Mouse (Mus musculus) forebrain, embryonic 14.5 days (tissue): Measurements from ENCODE around the gene Gm10392. TPM values are rescaled to one million over a fixed set of nuclear protein-coding genes. Genes with fewer than 3 reads are reported as not detected.

Experiments
- ATAC-seq: fragments of 200-750 bp; cut with Nextera tagmentation; 2 replicates; pipeline ENCODE4 v1.8.0; 2017; ENCODE audit warnings: mild to moderate bottlenecking, moderate library complexity
- DNase-seq: peaks from one replicate; pipeline ENCODE4 v3.0.0-alpha.2; 2015; ENCODE audit warnings: low spot score
- H3K27ac ChIP-seq: fragments of 300-500 bp; sonication (generic); 2 replicates; pipeline ENCODE4 v1.5.1; 2014; ENCODE audit warnings: low read depth, mild to moderate bottlenecking, control low read depth, low read length, moderate library complexity
- H3K27me3 ChIP-seq: fragments of 300-500 bp; sonication (generic); replicated peaks from 2 replicates; pipeline ENCODE4 v1.6.1; 2014; ENCODE audit warnings: low read length, control low read depth, mixed read lengths; ENCODE audit not compliant: control insufficient read depth, insufficient read depth
- H3K36me3 ChIP-seq: fragments of 300-500 bp; sonication (generic); 2 replicates; pipeline ENCODE4 v1.6.1; 2014; ENCODE audit warnings: low read length, control low read depth; ENCODE audit not compliant: control insufficient read depth, insufficient read depth
- H3K4me1 ChIP-seq: fragments of 300-500 bp; sonication (generic); 2 replicates; pipeline ENCODE4 v1.6.1; 2014; ENCODE audit warnings: antibody characterized with exemption, low read length, control low read depth; ENCODE audit not compliant: control insufficient read depth, insufficient read depth
- H3K4me2 ChIP-seq: fragments of 300-500 bp; sonication (generic); 2 replicates; pipeline ENCODE4 v1.6.1; 2014; ENCODE audit warnings: mild to moderate bottlenecking, control low read depth, low read length
- H3K4me3 ChIP-seq: fragments of 300-500 bp; sonication (generic); 2 replicates; pipeline ENCODE4 v1.5.1; 2014; ENCODE audit warnings: low read depth, low read length, control low read depth
- H3K9ac ChIP-seq: fragments of 300-500 bp; sonication (generic); 2 replicates; pipeline ENCODE4 v1.6.1; 2014; ENCODE audit warnings: mild to moderate bottlenecking, low read length, control low read depth, moderate library complexity
- H3K9me3 ChIP-seq: fragments of 300-500 bp; sonication (generic); replicated peaks from 2 replicates; pipeline ENCODE4 v1.6.1; 2016; ENCODE audit warnings: low read length, control low read depth, mixed read lengths; ENCODE audit not compliant: control insufficient read depth
- WGBS: fragments of 180-500 bp; shearing (Covaris S2); extraction: QIAGEN DNeasy Blood & Tissue Kit; methylation state at CpG from one replicate; pipeline ENCODE4 v1.1.7; 2014; 5-methylcytosine and 5-hydroxymethylcytosine counted together
- polyA plus RNA-seq: library from polyadenylated mRNA; unstranded; fragments of >200 nt; fragmentation: Nextera tagmentation; extraction: Ambion mirVana; gene quantifications from 2 replicates; pipeline ENCODE4 v1.2.1, GENCODE M21; 2014

Gene Gm10392
- polyA plus RNA-seq, 1 experiment from 2014 or later, result not detected

DNA sequence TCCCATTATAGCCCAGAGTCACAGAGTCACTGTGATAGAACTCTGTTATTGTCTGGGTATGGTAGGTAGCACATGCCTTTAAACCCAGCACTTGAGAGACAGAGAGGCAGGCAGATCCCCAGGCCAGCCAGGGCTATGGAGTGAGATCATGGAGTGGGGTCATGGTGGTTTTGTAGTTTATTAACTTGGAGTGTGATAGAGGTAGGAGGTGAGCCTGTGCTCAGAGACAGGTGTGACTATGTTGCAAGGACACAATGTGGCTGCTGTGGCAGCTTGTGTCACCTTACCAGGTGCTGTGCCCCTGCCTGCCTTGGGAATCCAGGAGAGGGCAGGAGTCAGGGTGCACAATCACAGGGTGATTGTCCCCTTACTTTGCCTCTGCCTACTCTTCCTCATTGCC is 23.5 kb downstream of the Gm10392 start:
- H3K9me3 ChIP-seq, result no peaks in the 10 kb centered on the region
- no peak overlapping the region for H3K27ac ChIP-seq
- H3K4me2 ChIP-seq, result peak overlapping the region; percentile 94; the same call in 1 of the 2 replicates
- DNase-seq (no peak), ATAC-seq (no peak)
- peaks cover 31% of the 10 kb centered on the region for H3K4me1 ChIP-seq
- no peaks in the 10 kb centered on the region for H3K27me3 ChIP-seq
- peak overlapping the region; percentile 96; the same call in 1 of the 2 replicates for H3K9ac ChIP-seq
- peaks cover 24% of the 10 kb centered on the region for H3K36me3 ChIP-seq
- H3K4me3 ChIP-seq, result no peak overlapping the region

DNA sequence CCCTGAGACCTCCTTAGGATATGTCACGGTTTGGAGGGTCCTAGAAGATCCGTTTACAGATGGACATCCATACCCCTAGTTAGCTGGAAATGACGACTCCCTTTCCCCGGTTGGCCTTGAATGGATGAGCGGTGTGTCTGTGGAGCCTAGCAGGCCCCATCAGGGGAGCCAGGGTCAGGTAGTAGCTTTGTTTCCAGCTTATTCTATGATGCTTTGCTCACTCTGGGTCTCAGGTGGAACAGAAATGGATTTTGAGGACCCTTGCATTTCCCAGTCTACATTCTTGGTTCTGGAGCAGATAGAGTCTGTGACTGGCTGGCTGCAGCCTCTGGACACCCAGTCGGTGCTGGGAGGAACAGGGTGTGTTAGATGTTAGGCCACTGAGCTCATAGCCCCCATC is 24.2 kb downstream of the Gm10392 start:
- ATAC-seq, result no peak
- peaks cover 16% of the 10 kb centered on the region for H3K36me3 ChIP-seq
- H3K9ac ChIP-seq, result peak overlapping the region; percentile 96
- H3K4me3 ChIP-seq, result peak overlapping the region; percentile 88; the same call in 1 of the 2 replicates
- 80% methylated on average over 6 of the region's 6 CpGs for WGBS
- no peaks in the 10 kb centered on the region for H3K27me3 ChIP-seq
- peaks cover 36% of the 10 kb centered on the region for H3K4me1 ChIP-seq
- H3K27ac ChIP-seq, result no peak overlapping the region
- H3K9me3 ChIP-seq, result no peaks in the 10 kb centered on the region
- peak overlapping the region; percentile 94 for H3K4me2 ChIP-seq
- DNase-seq, result no peak

DNA sequence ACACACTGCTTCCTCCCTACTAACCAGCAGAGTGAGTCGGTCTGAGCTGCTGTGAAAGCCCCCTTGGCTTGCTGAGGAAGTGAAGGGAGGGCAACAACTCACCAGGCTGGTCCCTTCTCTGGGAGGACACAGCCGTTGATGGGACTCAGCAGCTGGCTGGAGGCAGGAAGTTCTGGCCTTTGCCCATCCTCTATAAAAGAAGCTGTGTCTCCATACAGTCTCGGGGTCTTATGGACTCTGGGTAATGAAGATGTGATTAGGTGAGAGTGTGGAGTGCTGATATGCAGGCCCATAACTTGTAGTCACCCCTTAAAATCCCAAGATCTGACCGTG is 24.7 kb downstream of the Gm10392 start:
- DNase-seq (no peak), ATAC-seq (no peak)
- Histone ChIP-seq H3K4me1 (peaks cover 36% of the 10 kb centered on the region), H3K4me2 (peak overlapping the region; percentile 94), H3K9ac (peak overlapping the region; percentile 96), H3K9me3 (no peaks in the 10 kb centered on the region), H3K27ac (no peak overlapping the region), H3K27me3 (no peaks in the 10 kb centered on the region), H3K36me3 (peaks cover 12% of the 10 kb centered on the region), H3K4me3 (peak overlapping the region; percentile 88)
- 27% methylated on average over 4 of the region's 4 CpGs for WGBS

DNA sequence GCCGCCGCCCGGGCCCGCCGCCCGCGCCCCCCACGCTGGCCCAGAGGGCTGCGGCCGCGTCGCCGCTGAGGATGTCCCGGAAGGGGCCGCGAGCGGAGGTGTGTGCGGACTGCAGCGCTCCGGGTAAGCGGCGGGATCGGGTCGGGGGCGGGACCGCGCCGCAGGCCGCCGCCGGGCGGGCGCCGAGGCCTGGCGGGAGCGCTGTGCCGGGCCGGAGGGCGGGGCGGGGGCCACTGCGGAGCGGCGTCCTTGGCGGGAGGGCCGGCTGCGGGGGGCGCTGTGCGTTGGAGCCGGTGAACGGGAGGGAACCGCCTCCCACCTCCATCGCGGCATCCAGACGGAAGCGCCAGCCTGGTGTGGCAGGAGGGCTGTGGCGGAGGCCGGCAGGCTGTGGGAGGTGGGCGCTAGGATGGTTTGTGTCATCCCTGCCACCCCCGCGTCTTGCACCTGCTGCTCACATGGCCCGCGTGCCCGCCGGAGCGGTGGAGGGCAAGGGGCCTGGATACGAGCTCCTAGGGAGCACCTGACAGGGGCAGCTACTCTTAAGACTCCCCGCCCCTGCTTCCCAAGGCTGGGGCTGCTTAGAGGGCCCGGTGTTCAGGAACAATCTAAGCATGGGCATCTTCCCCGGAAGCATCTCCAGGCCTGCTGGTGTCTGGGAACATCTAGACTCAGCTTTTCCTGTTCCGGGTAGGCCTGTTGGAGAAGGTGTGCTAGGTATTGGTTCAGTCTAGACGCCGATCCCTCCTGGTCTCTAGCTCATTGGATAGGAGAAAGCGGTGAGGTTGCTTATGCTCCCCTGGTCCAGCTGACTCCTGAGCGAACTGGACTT is 25.3 kb downstream of the Gm10392 start, which contains the start of gene Git1:
Gene Git1, plus strand, starts transcription at position 51 of the 832 bp plus-strand sequence.
- H3K27me3 ChIP-seq, result no peaks in the 10 kb centered on the region
- DNase-seq (no peak), ATAC-seq (no peak)
- peaks cover 36% of the 10 kb centered on the region for H3K4me1 ChIP-seq
- WGBS, result 2% methylated on average over 34 of the region's 74 CpGs
- peak within 1 kb of the TSS; percentile 96 for H3K9ac ChIP-seq
- peak within 1 kb of the TSS; percentile 94 for H3K4me2 ChIP-seq
- no peaks in the 10 kb centered on the region for H3K9me3 ChIP-seq
- peak within 1 kb of the TSS; percentile 92 for H3K4me3 ChIP-seq
- H3K27ac ChIP-seq, result peak within 1 kb of the TSS; percentile 91
- peaks cover 6% of the 10 kb centered on the region for H3K36me3 ChIP-seq

DNA sequence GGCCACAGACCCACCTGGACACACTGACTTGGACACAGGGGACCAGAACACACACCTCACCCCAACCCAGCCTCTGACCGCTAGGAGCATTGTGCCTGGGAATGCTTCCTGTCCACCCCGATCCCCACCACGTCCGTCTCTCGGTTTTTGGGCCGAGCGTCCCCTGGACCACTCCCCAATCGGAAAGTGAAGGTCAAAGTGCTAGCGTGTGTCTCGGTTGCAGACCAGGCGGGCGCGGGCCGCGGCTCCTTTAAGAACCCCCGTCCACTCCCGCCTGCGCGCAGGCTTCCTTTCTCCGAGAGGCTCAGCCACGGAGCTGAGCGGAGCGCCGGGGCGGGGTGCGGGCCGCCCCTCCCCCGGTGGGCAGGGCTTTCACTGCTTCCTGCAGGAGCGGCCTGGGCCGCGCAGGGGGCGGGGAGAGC is 26.1 kb downstream of the Gm10392 start:
- peak overlapping the region; percentile 91 for H3K27ac ChIP-seq
- H3K27me3 ChIP-seq, result no peaks in the 10 kb centered on the region
- peaks cover 42% of the 10 kb centered on the region for H3K4me1 ChIP-seq
- no peaks in the 10 kb centered on the region for H3K36me3 ChIP-seq
- DNase-seq, result peak; percentile 97
- ATAC-seq, result peak; percentile 69
- H3K4me2 ChIP-seq, result peak overlapping the region; percentile 94
- H3K9me3 ChIP-seq, result no peaks in the 10 kb centered on the region
- H3K4me3 ChIP-seq, result peak overlapping the region; percentile 92
- WGBS, result under 1% methylated on average over 28 of the region's 32 CpGs
- peak overlapping the region; percentile 96 for H3K9ac ChIP-seq

DNA sequence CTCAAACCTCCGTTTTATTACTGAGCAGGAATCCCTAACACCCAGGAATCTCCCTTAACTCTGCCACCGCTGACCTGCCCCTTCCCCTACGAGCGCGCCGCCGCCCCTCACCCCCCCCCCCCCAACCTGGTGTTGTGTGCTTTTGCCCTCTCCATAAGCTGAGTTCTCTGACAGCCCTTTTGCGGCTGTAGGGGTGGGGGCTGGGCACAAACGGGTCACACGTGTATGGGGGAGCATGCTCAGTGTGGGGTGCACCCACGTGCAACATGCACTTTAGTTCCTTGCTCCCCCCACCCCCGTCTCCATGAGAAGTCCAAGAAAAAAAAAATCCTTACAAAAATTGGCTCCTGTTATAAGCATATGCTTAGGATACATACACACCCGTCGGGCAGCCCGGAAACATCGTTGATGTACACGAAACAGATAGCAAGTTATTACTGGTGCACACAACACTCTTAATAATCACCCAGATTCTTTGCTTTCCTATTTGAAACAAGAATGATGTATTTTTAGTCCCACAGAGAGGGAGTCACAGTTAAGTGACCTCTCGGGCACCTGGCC is 26.6 kb downstream of the Gm10392 start:
- peak overlapping the region; percentile 96 for H3K9ac ChIP-seq
- ATAC-seq (no peak), DNase-seq (peak; percentile 46)
- peak overlapping the region; percentile 91 for H3K27ac ChIP-seq
- peak overlapping the region; percentile 92 for H3K4me3 ChIP-seq
- H3K4me1 ChIP-seq, result peaks cover 47% of the 10 kb centered on the region
- H3K36me3 ChIP-seq, result no peaks in the 10 kb centered on the region
- peak overlapping the region; percentile 94 for H3K4me2 ChIP-seq
- no peaks in the 10 kb centered on the region for H3K27me3 ChIP-seq
- WGBS, result 3% methylated on average over 18 of the region's 18 CpGs
- no peaks in the 10 kb centered on the region for H3K9me3 ChIP-seq

DNA sequence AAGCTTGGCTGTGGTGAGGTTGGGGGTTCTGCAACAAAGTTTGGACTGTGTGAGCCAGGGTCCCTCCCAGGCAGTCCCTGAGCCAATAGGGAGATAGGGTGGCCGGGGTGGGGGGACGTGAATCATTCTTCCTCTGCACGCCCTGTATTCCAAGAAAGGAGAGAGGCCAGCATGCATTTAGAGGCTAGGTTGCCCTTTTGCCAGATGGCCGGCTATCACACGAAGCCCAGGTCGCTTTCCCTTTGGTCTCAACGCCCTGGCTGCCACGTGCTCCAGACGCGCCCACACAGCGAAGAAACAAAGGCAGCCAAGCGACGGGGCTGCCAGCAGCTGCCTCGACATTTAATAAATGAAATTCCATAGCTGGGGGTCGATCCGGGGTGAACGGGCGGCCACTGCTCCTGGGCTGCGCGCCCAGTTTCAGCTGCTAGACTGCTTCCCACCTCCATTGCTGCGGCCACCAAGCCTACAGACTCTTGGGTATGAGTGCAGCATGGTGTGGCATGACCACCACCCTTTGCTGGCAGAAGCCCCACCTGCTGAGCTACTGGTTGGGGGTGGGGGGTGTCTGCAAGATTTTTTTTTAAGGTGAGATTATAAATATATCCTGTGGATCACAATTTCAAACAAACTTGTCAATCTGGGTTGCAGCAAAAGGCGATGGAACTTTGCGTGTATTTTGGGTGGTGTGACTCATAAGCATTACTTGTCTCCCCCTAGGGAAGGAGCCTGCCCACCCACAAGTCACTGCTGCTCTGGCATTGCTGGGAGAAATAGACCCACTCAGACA is 27.3 kb downstream of the Gm10392 start:
- 0% methylated on average over 23 of the region's 23 CpGs for WGBS
- Histone ChIP-seq H3K4me2 (peak overlapping the region; percentile 94), H3K27me3 (no peaks in the 10 kb centered on the region), H3K27ac (peak overlapping the region; percentile 91), H3K36me3 (no peaks in the 10 kb centered on the region), H3K9me3 (no peaks in the 10 kb centered on the region), H3K4me1 (peaks cover 54% of the 10 kb centered on the region), H3K9ac (peak overlapping the region; percentile 96), H3K4me3 (peak overlapping the region; percentile 92)
- DNase-seq, result no peak
- peak; percentile 65 for ATAC-seq

DNA sequence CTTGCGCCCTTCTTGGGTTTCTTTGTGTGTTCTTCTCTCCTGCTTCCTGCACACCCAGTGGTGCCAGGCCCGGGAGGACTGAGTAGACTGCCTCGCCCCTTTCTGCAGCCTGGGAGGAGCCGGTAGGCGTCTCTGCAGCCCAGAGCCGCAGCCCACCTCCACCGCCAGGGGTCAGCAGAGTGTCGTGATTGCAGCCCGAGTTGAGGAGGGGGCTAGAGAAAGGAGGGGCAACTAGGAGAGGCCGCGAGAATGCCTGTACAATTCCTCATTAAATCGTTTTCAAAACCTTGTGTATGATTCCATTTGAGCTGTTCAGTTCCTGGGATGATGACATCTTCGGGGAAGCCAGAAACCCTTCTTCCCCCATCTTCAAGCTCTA is 27.9 kb downstream of the Gm10392 start:
- peak overlapping the region; percentile 96; the same call in 1 of the 2 replicates for H3K9ac ChIP-seq
- H3K27ac ChIP-seq, result peak overlapping the region; percentile 91
- DNase-seq, result peak; percentile 97
- H3K9me3 ChIP-seq, result no peaks in the 10 kb centered on the region
- WGBS, result under 1% methylated on average over 13 of the region's 13 CpGs
- peak; percentile 78 for ATAC-seq
- H3K4me2 ChIP-seq, result peak overlapping the region; percentile 94
- no peaks in the 10 kb centered on the region for H3K27me3 ChIP-seq
- no peaks in the 10 kb centered on the region for H3K36me3 ChIP-seq
- H3K4me1 ChIP-seq, result peaks cover 60% of the 10 kb centered on the region
- H3K4me3 ChIP-seq, result peak overlapping the region; percentile 92
